Comparison of ENCODE assay signal across 8 mouse cellular contexts in genomic region chr1:86586992-86587391, GRCm38 (mm10). TPM values are rescaled to one million over a fixed set of nuclear protein-coding genes. Genes with fewer than 3 reads are reported as not detected.
A peak's percentile ranks its signal among the peaks of the same experiment; 100 is the strongest.
DNase-seq lines count a peak whose midpoint lies in the region; ATAC-seq and TF ChIP-seq lines count a peak whose summit lies in the region.

No protein-coding gene starts in this region.

- under 1% methylated on average over 26 of the region's 26 CpGs for WGBS in forebrain, embryonic 13.5 days
- WGBS in neural tube, embryonic 15.5 days: under 1% methylated on average over 26 of the region's 26 CpGs

- in situ Hi-C loops in CH12.LX (cut with MboI; ENCODE audit: low pct_ligation_motif_present, low pct_unique_long_range_greater_than_20kb, low sequenced_read_pairs): no loop called here

- DNase-seq in CH12.LX (ENCODE audit: extremely low read depth): peak; percentile 68
- DNase-seq in c-Kit-positive CD71-positive TER-119-negative erythroid progenitor cells, embryonic 14.5 days (ENCODE audit: low read depth): peak; percentile 61
- DNase-seq in heart, postnatal 10 days: peak; percentile 83 to 91
- DNase-seq in layer of hippocampus, adult 11-12 months (ENCODE audit: low spot score): peak; percentile 78
- DNase-seq in lung, adult 18-20 months: peak; percentile 73 to 77
- peak; percentile 84 for DNase-seq in testis, postnatal 14 days (ENCODE audit: low spot score)

- H3K4me2 ChIP-seq in CH12.LX (ENCODE audit: insufficient read depth, low read depth, poor library complexity, severe bottlenecking): peak overlapping the region; percentile 100
- peak overlapping the region; percentile 86 for H3K4me2 ChIP-seq in forebrain, embryonic 13.5 days
- peak overlapping the region; percentile 85 for H3K4me2 ChIP-seq in neural tube, embryonic 15.5 days

- peak overlapping the region; percentile 84 for H3K9ac ChIP-seq in CH12.LX (ENCODE audit: insufficient read depth, low read depth)
- peak overlapping the region; percentile 95 for H3K9ac ChIP-seq in forebrain, embryonic 13.5 days
- H3K9ac ChIP-seq in neural tube, embryonic 15.5 days (replicated peaks): peak overlapping the region; percentile 89

- no peak for TF ChIP-seq RAD21 in CH12.LX (IDR thresholded peaks at IDR 0.05; ENCODE audit: low read depth, low read length)

- peaks cover 4 to 36% of the 10 kb centered on the region in 2 experiments for H3K4me1 ChIP-seq in CH12.LX (ENCODE audit: control insufficient read depth in 1 of 2, insufficient read depth in 2 of 2)
- peaks cover 29% of the 10 kb centered on the region for H3K4me1 ChIP-seq in forebrain, embryonic 13.5 days
- H3K4me1 ChIP-seq in neural tube, embryonic 15.5 days: peaks cover 27% of the 10 kb centered on the region

- intact Hi-C loops in heart, postnatal 10 days (cut with DNase I): no loop called here

- H3K36me3 ChIP-seq in CH12.LX (replicated peaks in 1 of 2; ENCODE audit: control insufficient read depth in 1 of 2, insufficient read depth in 1 of 2, low read length in 1 of 2): peaks cover 18 to 38% of the 10 kb centered on the region in 2 experiments
- peaks cover 24% of the 10 kb centered on the region for H3K36me3 ChIP-seq in forebrain, embryonic 13.5 days (ENCODE audit: poor library complexity, severe bottlenecking)
- peaks cover 21% of the 10 kb centered on the region for H3K36me3 ChIP-seq in neural tube, embryonic 15.5 days

- TF ChIP-seq EP300 in CH12.LX (IDR thresholded peaks at IDR 0.05; ENCODE audit: low read length): no peak

- dilution Hi-C loops in CH12.LX (cut with MboI; ENCODE audit: extremely low pct_ligation_motif_present, extremely low pct_unique_long_range_greater_than_20kb, low sequenced_read_pairs): no loop called here

- peak; percentile 40 for ATAC-seq in forebrain, embryonic 13.5 days
- no peak for ATAC-seq in neural tube, embryonic 15.5 days (ENCODE audit: low FRiP score)

- H3K27ac ChIP-seq in CH12.LX (ENCODE audit: insufficient read depth, low read depth): no peak overlapping the region
- H3K27ac ChIP-seq in forebrain, embryonic 13.5 days: no peak overlapping the region; the same call in 1 of the 2 replicates
- H3K27ac ChIP-seq in neural tube, embryonic 15.5 days (replicated peaks): peak overlapping the region; percentile 76

- H3K4me3 ChIP-seq in CH12.LX (replicated peaks in 1 of 3; ENCODE audit: low read depth in 2 of 3, low read length in 2 of 3, poor library complexity in 1 of 3): peak overlapping the region; percentile 91 to 98 (median 97)
- peak overlapping the region; percentile 93 for H3K4me3 ChIP-seq in forebrain, embryonic 13.5 days
- peak overlapping the region; percentile 96 for H3K4me3 ChIP-seq in neural tube, embryonic 15.5 days (replicated peaks)

- no peaks in the 10 kb centered on the region for H3K9me3 ChIP-seq in CH12.LX (replicated peaks; ENCODE audit: low read length)
- no peaks in the 10 kb centered on the region for H3K9me3 ChIP-seq in forebrain, embryonic 13.5 days (replicated peaks)
- no peaks in the 10 kb centered on the region for H3K9me3 ChIP-seq in neural tube, embryonic 15.5 days (replicated peaks)

- TF ChIP-seq POLR2A in CH12.LX (IDR thresholded peaks at IDR 0.05; ENCODE audit: low read depth, low read length): peak; percentile 66

- peaks cover 14% of the 10 kb centered on the region for H3K79me2 ChIP-seq in CH12.LX (replicated peaks; ENCODE audit: control insufficient read depth, extremely low read depth, insufficient read depth, poor library complexity, severe bottlenecking)

- no peak for TF ChIP-seq CTCF in CH12.LX (conservative IDR thresholded peaks at IDR 0.05 in 1 of 2, IDR thresholded peaks at IDR 0.05 in 1 of 2; ENCODE audit: low read depth in 2 of 2, low read length in 2 of 2)

- no peaks in the 10 kb centered on the region for H3K27me3 ChIP-seq in CH12.LX (replicated peaks)
- no peaks in the 10 kb centered on the region for H3K27me3 ChIP-seq in forebrain, embryonic 13.5 days
- H3K27me3 ChIP-seq in neural tube, embryonic 15.5 days (replicated peaks): no peaks in the 10 kb centered on the region

TF ChIP-seq in CH12.LX, 34 proteins besides CTCF, POLR2A, EP300 and RAD21:
- TF ChIP-seq MEF2A (IDR thresholded peaks at IDR 0.05; ENCODE audit: borderline replicate concordance, low read depth, low read length) (peak; percentile 82), UBTF (IDR thresholded peaks at IDR 0.05; ENCODE audit: low read depth, low read length) (no peak), ZMIZ1 (IDR thresholded peaks at IDR 0.05; ENCODE audit: low read depth, low read length) (no peak), MAX (IDR thresholded peaks at IDR 0.05; ENCODE audit: low read length) (peak; percentile 86), CHD1 (IDR thresholded peaks at IDR 0.05; ENCODE audit: low read depth, low read length) (no peak), E2F4 (IDR thresholded peaks at IDR 0.05; ENCODE audit: insufficient replicate concordance, low read depth, low read length) (no peak; the same call in 1 of the 2 replicates), SMC3 (IDR thresholded peaks at IDR 0.05; ENCODE audit: low read depth, low read length) (0 out of 2 replicates have a peak, but pooled peaks have one; percentile 10), SIN3A (IDR thresholded peaks at IDR 0.05; ENCODE audit: low read length) (peak; percentile 88), ZC3H11A (IDR thresholded peaks at IDR 0.05; ENCODE audit: low read depth, low read length) (no peak), MAZ (IDR thresholded peaks at IDR 0.05; ENCODE audit: low read depth, low read length) (peak; percentile 69; the same call in 1 of the 2 replicates), TCF12 (IDR thresholded peaks at IDR 0.05; ENCODE audit: low read depth, low read length) (peak; percentile 86), GABPA (IDR thresholded peaks at IDR 0.05; ENCODE audit: insufficient replicate concordance, low read depth, low read length) (peak; percentile 24; the same call in 1 of the 2 replicates), USF2 (conservative IDR thresholded peaks at IDR 0.05; ENCODE audit: low read depth, low read length) (no peak), RCOR1 (conservative IDR thresholded peaks at IDR 0.05; ENCODE audit: low read depth, low read length) (0 out of 2 replicates have a peak, but pooled peaks have one; percentile 49), MAFK (IDR thresholded peaks at IDR 0.05; ENCODE audit: insufficient replicate concordance, low read length) (no peak), ZKSCAN1 (IDR thresholded peaks at IDR 0.05; ENCODE audit: borderline replicate concordance, low read depth, low read length) (no peak), NRF1 (IDR thresholded peaks at IDR 0.05; ENCODE audit: low read depth, low read length) (peak; percentile 51), POLR2AphosphoS2 (IDR thresholded peaks at IDR 0.05; ENCODE audit: low read depth, low read length) (no peak), CHD2 (IDR thresholded peaks at IDR 0.05; ENCODE audit: low read length) (peak; percentile 80; the same call in 1 of the 2 replicates), USF1 (IDR thresholded peaks at IDR 0.05; ENCODE audit: low read depth, low read length) (no peak), ZNF384 (IDR thresholded peaks at IDR 0.05; ENCODE audit: low read depth, low read length) (no peak), PAX5 (IDR thresholded peaks at IDR 0.05; ENCODE audit: low read length) (no peak), MYC (IDR thresholded peaks at IDR 0.05; ENCODE audit: low read depth, low read length) (0 out of 2 replicates have a peak, but pooled peaks have one; percentile 31), ELF1 (IDR thresholded peaks at IDR 0.05; ENCODE audit: low read depth, low read length) (peak; percentile 78), KAT2A (IDR thresholded peaks at IDR 0.05; ENCODE audit: insufficient replicate concordance, low read length) (peak; percentile 85; the same call in 1 of the 2 replicates), JUN (IDR thresholded peaks at IDR 0.05; ENCODE audit: insufficient read depth, low read depth, low read length) (no peak), TBP (conservative IDR thresholded peaks at IDR 0.05; ENCODE audit: low read depth, low read length) (peak; percentile 71), JUND (conservative IDR thresholded peaks at IDR 0.05; ENCODE audit: low read depth, low read length) (no peak), ETS1 (conservative IDR thresholded peaks at IDR 0.05; ENCODE audit: low read depth, low read length) (no peak), IRF4 (IDR thresholded peaks at IDR 0.05; ENCODE audit: low read depth, low read length) (peak; percentile 76), NELFE (IDR thresholded peaks at IDR 0.05; ENCODE audit: low read depth, low read length) (peak; percentile 72), HCFC1 (IDR thresholded peaks at IDR 0.05; ENCODE audit: low read depth, low read length) (peak; percentile 94), MXI1 (IDR thresholded peaks at IDR 0.05; ENCODE audit: low read depth, low read length) (peak; percentile 89), BHLHE40 (IDR thresholded peaks at IDR 0.05; ENCODE audit: low read depth, low read length) (0 out of 2 replicates have a peak, but pooled peaks have one; percentile 21)

RNA-seq across cellular contexts. Expression of gene Cops7b, which starts 4.3 kb away (rescaled TPM):
- total RNA-seq in CH12.LX (2012; rRNA removed) (21.2 and 25.1 TPM in 2 replicates), CH12.LX (2014; rRNA removed) (19.8 and 21.3 TPM in 2 replicates)
- polyA plus RNA-seq in CH12.LX (2012; ENCODE audit: insufficient read length, low read depth): 31.3 and 31.5 TPM in 2 replicates
- 60.5 and 64.7 TPM in 2 replicates for polyA plus RNA-seq in forebrain, embryonic 13.5 days (2015; fragmentation: Nextera tagmentation; extraction: Ambion mirVana)
- 10 to 100 TPM; 11.0 to 12.6 TPM for total RNA-seq in heart, postnatal 10 days (2021)
- polyA plus RNA-seq in neural tube, embryonic 15.5 days (2015; fragmentation: Nextera tagmentation; extraction: Ambion mirVana): 53.7 and 59.4 TPM in 2 replicates

RNA-seq across cellular contexts. Expression of gene Pde6d, which starts 4.6 kb away (rescaled TPM):
- 6.6 and 7.1 TPM in 2 replicates for total RNA-seq in CH12.LX (2012; rRNA removed)
- 23.2 and 24.2 TPM in 2 replicates for total RNA-seq in CH12.LX (2014; rRNA removed)
- polyA plus RNA-seq in CH12.LX (2012; ENCODE audit: insufficient read length, low read depth): 16.8 and 20.8 TPM in 2 replicates
- 78.5 and 84.4 TPM in 2 replicates for polyA plus RNA-seq in forebrain, embryonic 13.5 days (2015; fragmentation: Nextera tagmentation; extraction: Ambion mirVana)
- 10 to 100 TPM; 37.9 to 40.9 TPM for total RNA-seq in heart, postnatal 10 days (2021)
- 103 and 128 TPM in 2 replicates for polyA plus RNA-seq in neural tube, embryonic 15.5 days (2015; fragmentation: Nextera tagmentation; extraction: Ambion mirVana)
